Mouse (Mus musculus) fibroblast of lung, adult 2 months (primary cell): ENCODE results near the gene Gm8871.
"Not testable (repeated sequence)": the region's sequence is repeated elsewhere in the genome, so short reads cannot be mapped to it uniquely, and the experiment has no call there.

Source experiments
- DNase-seq: peaks from one replicate; pipeline ENCODE4 v3.0.0-alpha.2; 2011; ENCODE audit warnings: low read depth

The Gm8871 gene

GRCm38 (mm10) chr5:10947505-10947904 is at the start of gene Gm8871, which contains the start of gene Gm8857:
Gene Gm8871 (plus strand): TSS chr5:10947805.
Gene Gm8857 (plus strand): TSS chr5:10947807.
- DNase-seq, result not testable (repeated sequence)

- DNase-seq, result not testable (repeated sequence)
Observed at GRCm38 (mm10) chr5:10953512-10953911, 5.9 kb downstream of the Gm8871 start.

GRCm38 (mm10) chr5:10958057-10958456 is 10.5 kb downstream of the Gm8871 start:
- not testable (repeated sequence) for DNase-seq
